Mouse (Mus musculus) sigmoid colon, adult 10 weeks (tissue): ENCODE data around the gene Retreg2. TPM values are rescaled to one million over a fixed set of nuclear protein-coding genes. Genes with fewer than 3 reads are reported as not detected.

Source experiments
- polyA plus RNA-seq: library from polyadenylated mRNA; stranded (reverse); fragments of 350-450 nt; fragmentation: Illumina TruSeq; extraction: RNeasy Lipid Tissue Mini Kit (QIAGEN cat#74804); gene quantifications from one replicate; pipeline ENCODE4 v1.2.3, GENCODE M21; 2014; ENCODE audit warnings: low read depth, low replicate concordance

Retreg2 gene
- 6.9 TPM for polyA plus RNA-seq

GRCm38 (mm10) chr1:75142301-75143261 is at the start of gene Retreg2, which contains the start of gene Cnppd1:
Retreg2 (plus strand) TSS chr1:75142778.
Cnppd1 (minus strand) TSS chr1:75142711.

GRCm38 (mm10) chr1:75124346-75125321 is 17.9 kb upstream of the Retreg2 start, which contains the start of gene Nhej1:
Nhej1 (minus strand) TSS chr1:75125200.

GRCm38 (mm10) chr1:75133421-75134207 is 9.0 kb upstream of the Retreg2 start, which contains the start of gene Slc23a3:
Slc23a3 (minus strand) TSS chr1:75133890.

GRCm38 (mm10) chr1:75168472-75169464 is 26.2 kb downstream of the Retreg2 start, which contains the start of gene Zfand2b:
Zfand2b (plus strand) TSS chr1:75168646.

GRCm38 (mm10) chr1:75180105-75180590 is 37.6 kb downstream of the Retreg2 start, which contains the start of gene Abcb6:
Abcb6 (minus strand) TSS chr1:75180392.

GRCm38 (mm10) chr1:75191622-75192402 is 49.2 kb downstream of the Retreg2 start, which contains the start of the genes Ankzf1 and Atg9a:
Ankzf1 (plus strand) TSS chr1:75192151.
Atg9a (minus strand) TSS chr1:75192196.

Other genes starting within 250 kb of the Retreg2 start
- gene Cryba2, start 249.6 kb upstream of the Retreg2 start, polyA plus RNA-seq: not detected
- gene Cfap65, start 207.2 kb upstream of the Retreg2 start, polyA plus RNA-seq: 0.13 TPM
- gene Ihh, start 191.1 kb upstream of the Retreg2 start, polyA plus RNA-seq: 0.85 TPM
- gene Nhej1, start 17.6 kb upstream of the Retreg2 start, polyA plus RNA-seq: 0.60 TPM
- 1.2 TPM for gene Slc23a3, start 8.9 kb upstream of the Retreg2 start, polyA plus RNA-seq
- 13.5 TPM for gene Cnppd1, start 67 bp upstream of the Retreg2 start, polyA plus RNA-seq
- 1.2 TPM for gene Zfand2b, start 25.9 kb downstream of the Retreg2 start, polyA plus RNA-seq
- gene Abcb6, start 37.6 kb downstream of the Retreg2 start, polyA plus RNA-seq: 8.4 TPM
- gene Ankzf1, start 49.4 kb downstream of the Retreg2 start, polyA plus RNA-seq: 30.1 TPM
- 16.5 TPM for gene Atg9a, start 49.4 kb downstream of the Retreg2 start, polyA plus RNA-seq
- gene Glb1l, start 68.0 kb downstream of the Retreg2 start, polyA plus RNA-seq: 9.3 TPM
- 13.5 TPM for gene Stk16, start 68.1 kb downstream of the Retreg2 start, polyA plus RNA-seq
- gene Tuba4a, start 77.1 kb downstream of the Retreg2 start, polyA plus RNA-seq: 7.6 TPM
- gene A630095N17Rik, start 89.3 kb downstream of the Retreg2 start, polyA plus RNA-seq: not detected
- 12.7 TPM for gene Dnajb2, start 93.6 kb downstream of the Retreg2 start, polyA plus RNA-seq
- not detected for gene Ptprn, start 121.7 kb downstream of the Retreg2 start, polyA plus RNA-seq
- gene Resp18, start 135.6 kb downstream of the Retreg2 start, polyA plus RNA-seq: 11.1 TPM
- 3.1 TPM for gene Dnpep, start 175.2 kb downstream of the Retreg2 start, polyA plus RNA-seq
- gene Des, start 217.6 kb downstream of the Retreg2 start, polyA plus RNA-seq: 20.1 TPM
- 2.6 TPM for gene Speg, start 232.5 kb downstream of the Retreg2 start, polyA plus RNA-seq